12 mouse cellular contexts compared by ENCODE assay signal in the genomic region with DNA sequence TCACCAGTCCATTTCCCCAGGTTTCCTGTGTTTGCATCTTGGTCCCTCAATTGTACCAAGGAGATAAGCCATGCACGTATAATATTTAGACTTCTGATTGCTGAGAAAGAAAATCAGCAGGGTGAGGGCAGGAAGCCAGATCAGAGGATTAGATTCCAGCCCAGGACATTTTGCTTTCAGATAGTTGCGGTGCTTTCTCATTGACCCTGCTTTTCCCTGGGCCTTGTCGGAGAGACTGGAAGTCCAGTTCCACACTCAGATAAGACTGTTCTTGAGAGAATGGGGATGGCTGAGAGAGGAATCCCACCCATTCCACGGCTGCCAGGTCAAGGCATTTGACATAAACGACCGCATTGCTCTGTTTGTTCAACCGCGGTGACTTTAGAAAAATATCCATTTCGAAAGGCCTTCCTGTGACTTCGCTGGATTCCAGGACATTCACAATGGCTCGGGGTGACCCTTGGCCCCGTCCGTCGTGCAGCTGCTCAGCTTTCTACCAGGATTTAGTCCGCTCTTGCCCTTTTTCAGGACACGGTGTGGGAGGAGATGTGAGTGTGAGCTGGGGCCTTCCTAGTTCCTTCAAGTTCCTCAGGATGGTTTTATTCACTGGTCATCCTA. TPM values are rescaled to one million over a fixed set of nuclear protein-coding genes. Genes with fewer than 3 reads are reported as not detected.
DNase-seq lines count a peak whose midpoint lies in the region; ATAC-seq and TF ChIP-seq lines count a peak whose summit lies in the region.
"Had no signal": no experiment of that assay in that cellular context is flagged by ENCODE, and none has a peak within 500 bp of the region (broad histone marks: within the 10 kb centered on the region; RNA-seq: fewer than 3 reads in every experiment).

No protein-coding gene starts in this region.

- H3K4me2 ChIP-seq in liver, embryonic 15.5 days, result no peak overlapping the region
- H3K4me2 ChIP-seq: midbrain, embryonic 12.5 days had no signal

- no peaks in the 10 kb centered on the region for H3K36me3 ChIP-seq in liver, embryonic 15.5 days (replicated peaks)
- H3K36me3 ChIP-seq in heart, embryonic 10.5 days, result no peaks in the 10 kb centered on the region
- H3K36me3 ChIP-seq: midbrain, embryonic 12.5 days had no signal

- 41% methylated on average over 16 of the region's 16 CpGs for WGBS in liver, embryonic 15.5 days (ENCODE audit: insufficient replicate concordance)
- 51% methylated on average over 16 of the region's 16 CpGs for WGBS in heart, embryonic 10.5 days

- ATAC-seq in cerebellum, adult (ENCODE audit: insufficient number of reproducible peaks, low FRiP score, low TSS enrichment), result no peak
- no peak for ATAC-seq in liver, embryonic 15.5 days (ENCODE audit: insufficient read depth)
- ATAC-seq: intestine, postnatal 0 days had no signal

- H3K9me3 ChIP-seq in liver, embryonic 15.5 days (replicated peaks), result no peaks in the 10 kb centered on the region
- no peaks in the 10 kb centered on the region for H3K9me3 ChIP-seq in heart, embryonic 10.5 days
- H3K9me3 ChIP-seq: midbrain, embryonic 12.5 days had no signal

- 0 out of 2 replicates have a peak overlapping the region, but pooled peaks have one; percentile 51 for H3K27ac ChIP-seq in liver, embryonic 15.5 days (replicated peaks)
- peak overlapping the region; percentile 22; the same call in 1 of the 2 replicates for H3K27ac ChIP-seq in heart, embryonic 10.5 days
- H3K27ac ChIP-seq in layer of hippocampus, adult 2 months, result no peak overlapping the region
- H3K27ac ChIP-seq: midbrain, embryonic 12.5 days had no signal

- 0 out of 2 replicates have a peak, but pooled peaks cover 2% of the 10 kb centered on the region for H3K27me3 ChIP-seq in liver, embryonic 15.5 days
- H3K27me3 ChIP-seq in heart, embryonic 10.5 days (ENCODE audit: insufficient read depth, poor library complexity, severe bottlenecking), result peaks cover 17% of the 10 kb centered on the region; the same call in 1 of the 2 replicates

- H3K4me1 ChIP-seq in liver, embryonic 15.5 days (replicated peaks), result peaks cover 36% of the 10 kb centered on the region
- peaks cover 24% of the 10 kb centered on the region; the same call in 1 of the 2 replicates for H3K4me1 ChIP-seq in heart, embryonic 10.5 days
- H3K4me1 ChIP-seq: midbrain, embryonic 12.5 days had no signal

- TF ChIP-seq CTCF in layer of hippocampus, adult 2 months (conservative IDR thresholded peaks at IDR 0.05), result no peak

- H3K9ac ChIP-seq in liver, embryonic 15.5 days, result no peak overlapping the region
- H3K9ac ChIP-seq: midbrain, embryonic 12.5 days had no signal

- no peak overlapping the region for H3K4me3 ChIP-seq in liver, embryonic 15.5 days (replicated peaks)
- no peak overlapping the region for H3K4me3 ChIP-seq in heart, embryonic 10.5 days
- H3K4me3 ChIP-seq in layer of hippocampus, adult 2 months, result no peak overlapping the region
- H3K4me3 ChIP-seq: midbrain, embryonic 12.5 days had no signal

- peak; percentile 46 to 47 for DNase-seq in cerebellum, postnatal 10 days
- DNase-seq in liver, result no peak
- DNase-seq in heart, embryonic 10.5 days (ENCODE audit: low spot score), result no peak
- DNase-seq in kidney, postnatal 36 days, result peak; percentile 68 to 71
- DNase-seq in layer of hippocampus, adult 2 months (ENCODE audit: low spot score in 2 of 2), result no peak
- no peak for DNase-seq in frontal cortex, postnatal 25 days (ENCODE audit: low spot score in 2 of 2)
- DNase-seq: cerebellum, adult 9-10 months; thymus, postnatal 14 days had no signal

RNA-seq across cellular contexts. Expression of a gene that starts 50.2 kb away (rescaled TPM):
- polyA plus RNA-seq in liver, embryonic 15.5 days (2015; fragmentation: Nextera tagmentation; extraction: Ambion mirVana), result 8.5 and 11.9 TPM in 2 replicates
- 22.1 and 26.0 TPM in 2 replicates for polyA plus RNA-seq in heart, embryonic 10.5 days (2016; fragmentation: Nextera tagmentation; extraction: Ambion mirVana)
- 10 to 100 TPM; 13.2 to 23.5 TPM for total RNA-seq in layer of hippocampus, adult 2 months (2021)

Comparison
In these comparisons a context has a peak if more than half of its experiments do, and no peak if none do; other contexts are left out.
1. DNase-seq: peak in cerebellum, postnatal 10 days (2 of 2) and kidney, postnatal 36 days (2 of 2); none in liver (single experiment), heart, embryonic 10.5 days (single experiment), layer of hippocampus, adult 2 months (0 of 2) and frontal cortex, postnatal 25 days (0 of 2).